Mouse (Mus musculus) right cerebral cortex, adult 2 months (tissue): ENCODE results near the gene Cd248.

ENCODE experiments used
- DNase-seq, 2 experiments: peaks; one replicate each; pipeline ENCODE4 v3.0.0; 2021 to 2022; ENCODE audit warnings: low spot score in 2 of 2

The Cd248 gene

GRCm38 (mm10) chr19:5052166-5052822 is 15.6 kb upstream of the Cd248 start:
- DNase-seq: peak in 1 of 2 experiments; percentile 71

DNA sequence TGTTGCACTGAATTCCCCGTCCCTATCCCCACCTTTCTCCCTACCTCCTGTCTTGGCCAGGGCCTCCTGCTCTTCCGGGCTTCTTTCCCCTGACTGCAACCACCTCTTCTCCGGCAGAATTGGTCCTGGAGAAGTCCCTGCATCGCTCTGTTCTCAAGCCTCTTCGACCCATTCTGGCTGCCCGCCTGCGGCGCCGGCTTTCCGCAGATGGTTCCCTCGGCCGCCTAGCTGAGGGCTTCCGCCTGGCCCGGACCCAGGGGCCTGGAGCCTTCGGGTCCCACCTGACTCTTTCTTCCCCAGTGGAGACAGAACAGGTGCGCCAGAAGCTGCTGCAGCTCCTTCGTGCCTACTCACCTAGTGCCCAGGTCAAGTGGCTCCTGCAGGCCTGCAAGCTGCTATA is 15.0 kb upstream of the Cd248 start:
- no peak for DNase-seq

DNA sequence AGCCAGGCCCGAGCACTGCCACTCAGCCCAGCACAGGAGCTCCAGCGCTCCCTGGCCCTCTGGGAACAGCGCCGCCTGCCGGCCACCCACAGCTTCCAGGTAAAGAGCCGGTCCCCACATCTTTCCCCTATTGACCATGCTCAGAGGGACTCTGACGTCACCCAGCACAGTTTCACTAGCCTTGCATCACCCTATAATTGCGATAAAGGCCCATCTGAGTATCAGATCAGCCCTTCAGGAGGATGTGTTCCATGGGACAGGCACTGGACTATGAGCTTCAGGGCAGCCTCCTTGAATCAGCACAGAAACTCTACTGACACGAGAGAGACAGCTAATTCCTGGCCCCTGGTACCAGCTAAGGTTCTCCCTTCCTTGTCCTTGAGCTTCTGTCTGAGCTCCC is 14.0 kb upstream of the Cd248 start:
- no peak for DNase-seq

- no peak for DNase-seq
Observed at GRCm38 (mm10) chr19:5056251-5056650, 11.6 kb upstream of the Cd248 start.

- DNase-seq: no peak
Observed at GRCm38 (mm10) chr19:5057876-5058775, 9.8 kb upstream of the Cd248 start.

DNA sequence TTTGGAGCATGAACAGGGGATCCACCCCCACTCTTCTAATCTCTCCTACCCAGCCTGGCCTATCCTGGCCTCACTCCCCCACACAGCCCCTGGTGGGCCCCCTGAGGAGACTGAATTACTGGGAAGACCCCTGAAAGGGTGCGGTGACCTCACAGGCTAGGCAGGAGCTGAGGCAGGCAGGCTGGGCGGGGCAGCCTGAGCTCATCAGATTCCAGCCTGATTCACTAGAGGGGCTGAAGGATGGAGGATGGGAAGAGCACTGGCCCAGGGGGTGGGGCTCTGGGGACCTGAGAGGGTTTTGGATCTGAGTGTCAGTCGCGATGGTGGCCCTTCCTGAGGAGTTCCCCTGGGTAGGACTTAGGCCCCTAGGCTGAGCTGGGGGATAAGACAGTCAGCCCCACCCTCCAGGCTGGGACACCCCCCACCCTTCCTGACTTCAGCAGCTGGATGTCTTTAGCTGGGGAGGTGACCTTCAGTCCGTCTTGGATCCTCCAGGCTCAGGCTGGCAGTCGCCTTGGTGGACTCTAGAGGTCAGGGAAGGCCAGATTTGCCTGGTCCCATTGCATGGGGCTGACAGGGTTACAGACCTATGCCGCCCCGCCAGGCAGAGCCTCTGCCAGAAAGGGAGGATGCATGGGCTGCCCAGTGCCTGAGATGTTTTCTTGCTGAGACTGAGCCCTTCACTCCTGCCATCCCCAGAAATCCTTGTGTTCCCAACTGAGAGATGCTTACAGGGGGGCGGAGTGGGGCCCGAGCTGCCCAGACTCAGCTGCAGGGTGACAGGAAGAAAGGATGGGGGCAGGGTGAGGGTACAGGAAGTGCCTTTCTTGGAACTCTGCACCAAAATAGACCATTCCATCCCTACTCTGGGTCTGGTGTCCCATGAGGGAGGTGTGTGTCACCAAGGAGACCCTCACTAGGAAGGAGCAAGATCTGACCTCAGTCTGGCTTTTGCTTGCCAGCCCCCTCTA is 8.8 kb upstream of the Cd248 start:
- DNase-seq: no peak

DNA sequence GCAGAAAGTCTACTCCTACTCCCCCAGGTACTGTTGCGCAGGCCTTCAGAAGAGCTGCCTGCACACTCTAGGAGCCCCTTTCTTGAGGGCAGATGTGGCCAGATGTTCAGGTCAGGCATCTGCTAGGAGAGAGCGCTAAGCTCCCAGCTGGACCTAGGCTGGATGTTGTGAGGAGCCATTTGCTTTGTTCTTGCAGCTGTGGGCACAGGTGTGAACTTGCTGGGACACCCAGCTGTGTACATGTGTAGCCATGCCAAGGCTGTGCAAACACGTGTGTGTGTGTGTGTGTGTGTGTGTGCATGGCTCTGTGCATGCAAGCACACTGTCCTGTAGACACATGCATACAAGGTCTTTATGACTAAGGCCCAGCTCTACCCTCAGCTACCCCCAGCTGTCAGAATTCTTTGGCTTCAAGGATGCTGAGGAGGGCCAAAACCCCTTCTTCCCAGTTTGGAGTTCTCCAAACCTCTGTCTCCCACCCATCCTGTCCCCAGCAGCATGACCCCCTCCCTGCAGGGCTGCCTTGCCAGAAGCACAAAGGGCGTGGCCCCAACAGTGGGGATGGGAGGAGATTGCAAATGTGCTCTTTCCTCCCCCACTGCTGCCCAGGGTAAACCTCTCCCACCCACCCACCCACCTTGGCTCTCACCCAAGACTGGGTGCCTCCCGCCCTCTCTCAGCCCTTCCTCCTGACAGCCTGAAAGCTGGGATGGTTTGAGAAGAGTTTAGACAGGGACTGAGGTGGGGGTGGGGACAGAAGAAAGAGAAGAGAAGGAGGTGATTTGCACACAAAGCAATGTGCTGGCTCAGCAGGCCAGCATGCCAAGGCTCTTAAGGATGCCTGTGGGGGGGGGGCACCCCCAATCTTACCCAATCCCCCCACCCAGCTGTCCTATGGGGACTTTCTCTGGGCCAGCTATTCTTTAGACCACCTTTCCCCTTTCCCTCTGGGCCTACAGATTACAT is 7.2 kb upstream of the Cd248 start:
- no peak for DNase-seq

- no peak for DNase-seq
Observed at GRCm38 (mm10) chr19:5062041-5062440, 5.8 kb upstream of the Cd248 start.

DNA sequence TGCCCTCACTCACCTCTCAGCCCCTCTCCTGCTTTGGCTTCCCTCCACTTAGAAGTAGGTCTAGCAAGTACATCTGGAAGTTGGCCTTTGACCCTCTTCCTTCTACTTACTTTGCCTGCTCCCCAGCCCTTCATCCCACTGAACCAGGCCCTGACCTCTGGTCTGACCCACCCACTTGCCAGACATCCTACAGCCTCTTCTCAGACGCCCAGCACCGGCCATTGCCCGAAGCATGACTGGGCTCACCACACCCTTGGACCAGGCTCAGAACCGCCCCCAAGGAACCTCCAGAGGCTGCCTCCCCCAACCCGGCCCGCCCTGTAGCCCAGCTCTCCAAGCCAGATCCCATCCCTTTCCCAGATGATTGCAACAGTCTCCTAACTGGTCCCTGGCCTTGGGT is 5.4 kb upstream of the Cd248 start:
- no peak for DNase-seq

DNA sequence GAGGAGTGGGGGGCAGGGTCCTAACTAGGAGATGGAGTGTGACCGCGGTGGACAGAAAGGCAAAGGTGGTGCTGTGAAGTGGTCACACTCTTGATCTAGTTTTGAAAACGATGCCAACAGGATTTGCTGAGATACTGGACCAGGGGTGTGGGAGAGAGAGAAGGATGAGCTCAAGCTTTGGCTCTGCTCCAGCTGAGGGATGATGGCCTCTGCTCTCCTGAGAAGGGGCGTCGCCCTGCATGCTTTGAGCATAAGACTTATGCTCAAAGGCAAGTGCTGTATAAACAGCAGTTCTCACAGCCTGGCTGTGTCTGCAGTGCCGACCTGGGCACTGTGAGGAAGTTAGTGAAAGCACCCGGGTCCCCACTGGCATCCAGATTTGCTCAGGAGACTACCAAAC is 2.8 kb upstream of the Cd248 start:
- no peak for DNase-seq

DNA sequence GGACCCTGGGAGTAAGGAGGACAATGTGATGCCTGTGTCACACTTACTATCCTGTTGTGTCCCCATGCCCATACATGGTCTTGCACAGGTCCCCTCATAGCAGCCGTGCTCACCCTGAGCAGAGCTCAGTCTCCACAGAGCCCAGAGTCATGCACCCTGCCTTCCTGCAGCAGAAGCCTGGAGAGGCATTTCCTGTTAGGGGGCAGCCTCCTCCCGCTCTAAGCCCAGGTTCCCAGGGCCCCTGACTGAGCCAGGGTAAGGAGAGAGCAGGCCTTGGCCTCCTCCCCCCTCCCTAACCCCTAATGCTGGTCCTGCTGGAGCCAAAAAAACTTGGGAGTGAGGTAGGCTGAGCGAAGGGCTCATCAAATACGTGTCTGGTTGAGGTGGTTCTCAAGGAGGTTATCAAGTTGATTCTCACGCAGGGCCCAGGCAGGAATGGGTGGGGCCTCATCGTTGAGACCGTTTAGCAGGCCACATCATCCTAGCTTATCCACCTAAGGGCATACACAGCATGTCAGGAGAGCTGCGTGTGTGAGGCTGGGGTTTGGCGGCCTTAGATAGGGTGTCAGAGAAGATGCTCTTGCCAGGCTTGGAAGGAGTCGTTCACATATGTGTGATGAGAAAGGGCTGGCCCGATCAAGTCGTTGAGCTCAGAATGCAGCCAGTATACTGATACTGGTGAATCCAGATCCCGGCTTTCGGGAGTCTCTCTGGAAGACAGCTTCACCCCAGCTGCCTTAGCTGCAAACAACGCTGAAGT is 658 bp upstream of the Cd248 start:
- DNase-seq: no peak

GRCm38 (mm10) chr19:5068570-5069234 is 824 bp downstream of the Cd248 start:
- DNase-seq: no peak

DNA sequence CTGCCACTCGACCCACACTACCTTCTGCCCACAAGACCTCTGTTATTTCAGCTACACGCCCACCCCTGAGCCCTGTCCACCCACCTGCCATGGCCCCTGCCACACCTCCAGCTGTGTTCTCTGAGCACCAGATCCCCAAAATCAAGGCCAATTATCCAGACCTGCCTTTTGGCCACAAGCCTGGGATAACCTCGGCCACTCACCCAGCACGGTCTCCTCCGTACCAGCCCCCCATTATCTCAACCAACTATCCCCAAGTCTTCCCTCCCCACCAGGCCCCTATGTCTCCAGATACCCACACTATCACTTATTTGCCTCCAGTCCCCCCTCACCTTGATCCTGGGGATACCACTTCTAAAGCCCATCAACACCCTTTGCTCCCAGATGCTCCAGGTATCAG is 1.6 kb downstream of the Cd248 start:
- no peak for DNase-seq

DNA sequence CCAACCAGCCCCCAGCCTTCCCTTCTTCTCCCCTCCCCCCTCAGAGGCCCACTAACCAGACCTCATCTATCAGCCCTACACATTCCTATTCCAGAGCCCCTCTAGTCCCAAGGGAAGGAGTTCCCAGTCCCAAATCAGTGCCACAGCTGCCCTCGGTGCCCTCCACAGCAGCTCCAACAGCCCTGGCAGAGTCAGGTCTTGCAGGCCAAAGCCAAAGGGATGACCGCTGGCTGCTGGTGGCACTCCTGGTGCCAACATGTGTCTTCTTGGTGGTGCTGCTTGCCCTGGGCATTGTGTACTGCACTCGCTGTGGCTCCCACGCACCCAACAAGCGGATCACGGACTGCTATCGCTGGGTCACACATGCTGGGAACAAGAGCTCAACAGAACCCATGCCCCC is 2.1 kb downstream of the Cd248 start:
- no peak for DNase-seq

DNA sequence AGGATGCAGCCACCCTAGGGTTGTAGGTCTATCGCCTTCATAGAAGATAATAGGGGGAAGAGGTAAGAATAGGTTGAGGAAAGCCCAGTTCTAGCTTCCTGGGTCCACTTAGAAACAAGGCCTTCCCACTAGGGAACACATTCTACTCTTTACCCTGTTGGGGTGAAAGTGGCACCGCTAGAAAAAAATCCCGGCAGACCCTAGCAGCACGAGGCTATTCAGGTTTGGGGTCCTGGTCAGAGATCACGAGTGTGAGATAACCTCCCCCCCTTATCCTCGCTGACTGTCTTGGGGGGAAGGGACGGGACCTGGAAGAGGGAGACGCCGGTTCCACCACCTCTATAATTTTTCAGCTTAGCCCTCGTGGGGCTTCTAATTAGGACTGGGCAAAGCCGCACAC is 3.2 kb downstream of the Cd248 start:
- no peak for DNase-seq

GRCm38 (mm10) chr19:5071545-5072369 is 3.9 kb downstream of the Cd248 start:
- DNase-seq: no peak

DNA sequence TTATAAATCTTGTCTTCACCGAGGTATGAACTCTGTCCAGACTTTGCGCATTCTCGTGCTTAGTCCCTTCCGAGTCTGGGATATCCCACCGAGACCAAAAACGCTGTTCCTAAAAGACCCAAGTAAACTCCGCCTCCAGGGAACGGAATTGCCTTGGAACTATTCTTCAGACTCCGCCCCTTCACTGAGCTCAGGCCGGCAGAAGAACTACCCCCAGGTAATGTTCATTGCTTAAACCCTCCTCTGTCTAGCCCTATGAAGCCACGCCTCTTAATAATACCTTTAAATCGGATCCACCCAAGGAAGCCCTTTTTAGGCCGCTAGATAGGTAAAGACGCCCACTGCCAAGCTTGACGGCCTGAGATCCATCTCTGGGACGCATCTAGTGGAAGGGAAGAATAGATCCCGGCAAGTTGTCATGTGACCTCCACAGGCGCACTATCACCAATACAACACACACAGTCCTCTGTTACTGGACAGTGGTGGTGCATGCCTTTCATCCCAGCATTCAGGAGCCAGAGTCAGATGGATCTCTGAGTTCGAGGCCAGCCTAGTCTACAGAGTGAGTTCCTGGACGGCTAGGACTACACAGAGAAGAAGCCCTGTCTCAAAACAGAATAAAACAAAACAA is 4.6 kb downstream of the Cd248 start:
- no peak for DNase-seq

- no peak for DNase-seq
Observed at GRCm38 (mm10) chr19:5073028-5073427, 5.2 kb downstream of the Cd248 start.
